Mouse (Mus musculus): Measurements from ENCODE around the gene Ubqlnl.

Gene Ubqlnl

GRCm38 (mm10) chr7:104150456-104150855 lies at the start of gene Ubqlnl:
Ubqlnl (minus strand) TSS chr7:104150556.
- no peak for DNase-seq

- peak; percentile 80 for DNase-seq
Observed at GRCm38 (mm10) chr7:104199822-104200221, 49.5 kb upstream of the Ubqlnl start.

GRCm38 (mm10) chr7:104195885-104196284 lies 45.5 kb upstream of the Ubqlnl start, which contains the start of gene Olfr649:
Olfr649 (minus strand) TSS chr7:104195985.
- DNase-seq = no peak

- no peak for DNase-seq
Observed at GRCm38 (mm10) chr7:104191275-104191674, 40.9 kb upstream of the Ubqlnl start.

- no peak for DNase-seq
Observed at GRCm38 (mm10) chr7:104183292-104183691, 32.9 kb upstream of the Ubqlnl start, which contains the start of gene Olfr648. Olfr648 (minus strand) TSS chr7:104183392.

- DNase-seq = no peak
Observed at GRCm38 (mm10) chr7:104179074-104179473, 28.7 kb upstream of the Ubqlnl start.

GRCm38 (mm10) chr7:104178422-104179054 lies 28.2 kb upstream of the Ubqlnl start:
- no peak for DNase-seq

GRCm38 (mm10) chr7:104175085-104175484 lies 24.7 kb upstream of the Ubqlnl start:
- DNase-seq = no peak

- DNase-seq = no peak
Observed at GRCm38 (mm10) chr7:104169634-104170204, 19.4 kb upstream of the Ubqlnl start.

- DNase-seq = no peak
Observed at GRCm38 (mm10) chr7:104167105-104167504, 16.7 kb upstream of the Ubqlnl start.

- no peak for DNase-seq
Observed at GRCm38 (mm10) chr7:104143179-104143578, 7.2 kb downstream of the Ubqlnl start, which contains the start of gene Ubqln3. Ubqln3 (minus strand) TSS chr7:104143279.

- DNase-seq = no peak
Observed at GRCm38 (mm10) chr7:104137305-104137704, 13.1 kb downstream of the Ubqlnl start, which contains the start of gene Olfr643. Olfr643 (minus strand) TSS chr7:104137405.

- no peak for DNase-seq
Observed at GRCm38 (mm10) chr7:104129726-104130125, 20.6 kb downstream of the Ubqlnl start, which contains the start of gene Ubqln5. Ubqln5 (minus strand) TSS chr7:104129826.

GRCm38 (mm10) chr7:104104757-104104972 lies 45.7 kb downstream of the Ubqlnl start, which contains the start of gene Olfr646:
Olfr646 (plus strand) TSS chr7:104104873.
- no peak for DNase-seq

GRCm38 (mm10) chr7:104103913-104104756 lies 46.2 kb downstream of the Ubqlnl start:
- DNase-seq = no peak

Data from kidney, postnatal 14 days (tissue).